Mouse (Mus musculus): ENCODE data around the gene Fkbp11. TPM values are rescaled to one million over a fixed set of nuclear protein-coding genes. Genes with fewer than 3 reads are reported as not detected.
A peak's percentile ranks its signal among the peaks of the same experiment; 100 is the strongest.

Gene Fkbp11
- polyA plus RNA-seq, 1 experiment from 2014 or later = 0.41 TPM

GRCm38 (mm10) chr15:98707766-98708372 is 20.1 kb downstream of the Fkbp11 start, which contains the start of gene Ccdc65:
Gene Ccdc65, plus strand, starts transcription at chr15:98708207.
- no peaks in the 10 kb centered on the region for H3K27me3 ChIP-seq
- in situ Hi-C loops (cut with MboI; ENCODE audit: low pct_unique_long_range_greater_than_20kb) = loop anchor here (5.0 kb wide), 1 partner anchor 79 kb away; the partner anchor contains the start of gene Wnt1
- no peak for ATAC-seq
- ChIA-PET CTCF (interaction anchor here (0.6 to 2.2 kb wide), 5 partner anchors 9 to 112 kb away, joined by 3 to 8 read pairs (median 3); no protein-coding TSS in a partner anchor), POLR2A (interaction anchor here (0.6 to 0.7 kb wide), 3 partner anchors 12 to 45 kb away, joined by 3 to 5 read pairs (median 3); no protein-coding TSS in a partner anchor)
- peak; percentile 69 for DNase-seq (ENCODE audit: low read depth, low spot score)
- peak; percentile 83 for TF ChIP-seq CTCF (IDR thresholded peaks at IDR 0.05)

GRCm38 (mm10) chr15:98704312-98704711 is 23.7 kb downstream of the Fkbp11 start:
- ATAC-seq (no peak), DNase-seq (ENCODE audit: low read depth, low spot score) (no peak)
- CTCF ChIA-PET = interaction anchor here (1.0 kb wide), 1 partner anchor 14 kb away, joined by 3 read pairs; no protein-coding TSS in a partner anchor
- H3K27me3 ChIP-seq = no peaks in the 10 kb centered on the region
- POLR2A ChIA-PET = interaction anchor here (0.7 kb wide), 1 partner anchor 41 kb away, joined by 3 read pairs; the partner anchor contains the start of gene Ddx23
- in situ Hi-C loops (cut with MboI; ENCODE audit: low pct_unique_long_range_greater_than_20kb) = loop anchor here (5.0 kb wide), 1 partner anchor 37 kb away; no protein-coding TSS in a partner anchor
- no peak for TF ChIP-seq CTCF (IDR thresholded peaks at IDR 0.05)

GRCm38 (mm10) chr15:98699190-98700105 is 28.6 kb downstream of the Fkbp11 start:
- POLR2A ChIA-PET = no interaction called here
- H3K27me3 ChIP-seq = no peaks in the 10 kb centered on the region
- DNase-seq (ENCODE audit: low read depth, low spot score) (no peak), ATAC-seq (peak; percentile 65)
- peak; percentile 99 for TF ChIP-seq CTCF (IDR thresholded peaks at IDR 0.05)
- CTCF ChIA-PET = interaction anchor here (1.1 to 3.3 kb wide), 10 partner anchors 8 to 46 kb away, joined by 3 to 16 read pairs (median 4); partner anchors contain the start of genes Ccdc65 and Ddx23
- in situ Hi-C loops (cut with MboI; ENCODE audit: low pct_unique_long_range_greater_than_20kb) = loop anchor here (5.0 kb wide), 1 partner anchor 32 kb away; no protein-coding TSS in a partner anchor

- ATAC-seq (no peak), DNase-seq (ENCODE audit: low read depth, low spot score) (no peak)
- CTCF ChIA-PET = interaction anchor here (2.6 kb wide), 1 partner anchor 32 kb away, joined by 9 read pairs; no protein-coding TSS in a partner anchor
- TF ChIP-seq CTCF (IDR thresholded peaks at IDR 0.05) = no peak
- POLR2A ChIA-PET = interaction anchor here (1.5 kb wide), 1 partner anchor 21 kb away, joined by 4 read pairs; no protein-coding TSS in a partner anchor
- in situ Hi-C loops (cut with MboI; ENCODE audit: low pct_unique_long_range_greater_than_20kb) = no loop called here
- no peaks in the 10 kb centered on the region for H3K27me3 ChIP-seq
These were observed 31.8 kb downstream of the Fkbp11 start for GRCm38 (mm10) chr15:98696216-98696615.

DNA sequence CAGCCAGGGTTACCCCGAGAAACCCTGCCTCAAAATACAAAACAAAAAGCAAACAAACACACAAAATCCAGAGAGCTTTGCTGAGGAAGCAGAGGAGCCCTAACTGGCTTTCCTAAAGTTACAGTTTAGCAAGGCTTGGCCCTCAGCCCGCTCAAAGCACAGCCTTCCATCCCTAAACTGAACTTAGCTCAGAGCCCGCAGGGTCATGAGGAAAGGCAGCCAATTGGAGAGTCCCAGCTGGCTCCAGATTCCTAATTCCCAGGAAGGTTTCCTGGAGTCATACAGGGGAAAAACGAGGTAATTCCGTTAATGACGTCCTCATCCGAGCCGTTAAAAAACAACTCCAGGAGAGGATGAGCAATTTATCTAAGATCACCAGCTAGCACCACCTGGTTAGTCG is 32.3 kb downstream of the Fkbp11 start:
- in situ Hi-C loops (cut with MboI; ENCODE audit: low pct_unique_long_range_greater_than_20kb) = no loop called here
- POLR2A ChIA-PET = interaction anchor here (0.5 to 1.5 kb wide), 2 partner anchors 12 to 20 kb away, joined by 3 to 4 read pairs; no protein-coding TSS in a partner anchor
- no peak for TF ChIP-seq CTCF (IDR thresholded peaks at IDR 0.05)
- DNase-seq (ENCODE audit: low read depth, low spot score) (no peak), ATAC-seq (no peak)
- CTCF ChIA-PET = interaction anchor here (1.0 to 2.6 kb wide), 2 partner anchors 31 to 32 kb away, joined by 4 to 9 read pairs; no protein-coding TSS in a partner anchor
- H3K27me3 ChIP-seq = no peaks in the 10 kb centered on the region

- DNase-seq (ENCODE audit: low read depth, low spot score) (peak; percentile 75), ATAC-seq (peak; percentile 82)
- in situ Hi-C loops (cut with MboI; ENCODE audit: low pct_unique_long_range_greater_than_20kb) = no loop called here
- no peak for TF ChIP-seq CTCF (IDR thresholded peaks at IDR 0.05)
- ChIA-PET POLR2A (interaction anchor here (0.7 kb wide), 1 partner anchor 786 kb away, joined by 4 read pairs; no protein-coding TSS in a partner anchor), CTCF (interaction anchor here (0.6 to 0.9 kb wide), 2 partner anchors 15 to 28 kb away, joined by 3 to 4 read pairs; no protein-coding TSS in a partner anchor)
- no peaks in the 10 kb centered on the region for H3K27me3 ChIP-seq
These were observed 35.8 kb downstream of the Fkbp11 start for GRCm38 (mm10) chr15:98692171-98692715.

GRCm38 (mm10) chr15:98691486-98692147 is 36.4 kb downstream of the Fkbp11 start:
- POLR2A ChIA-PET = interaction anchor here (0.5 kb wide), 1 partner anchor 13 kb away, joined by 5 read pairs; no protein-coding TSS in a partner anchor
- in situ Hi-C loops (cut with MboI; ENCODE audit: low pct_unique_long_range_greater_than_20kb) = no loop called here
- ATAC-seq = no peak
- no peak for DNase-seq (ENCODE audit: low read depth, low spot score)
- no peaks in the 10 kb centered on the region for H3K27me3 ChIP-seq
- TF ChIP-seq CTCF (IDR thresholded peaks at IDR 0.05) = no peak
- CTCF ChIA-PET = interaction anchor here (0.6 to 1.3 kb wide), 5 partner anchors 8 to 28 kb away, joined by 3 to 5 read pairs (median 3); no protein-coding TSS in a partner anchor

DNA sequence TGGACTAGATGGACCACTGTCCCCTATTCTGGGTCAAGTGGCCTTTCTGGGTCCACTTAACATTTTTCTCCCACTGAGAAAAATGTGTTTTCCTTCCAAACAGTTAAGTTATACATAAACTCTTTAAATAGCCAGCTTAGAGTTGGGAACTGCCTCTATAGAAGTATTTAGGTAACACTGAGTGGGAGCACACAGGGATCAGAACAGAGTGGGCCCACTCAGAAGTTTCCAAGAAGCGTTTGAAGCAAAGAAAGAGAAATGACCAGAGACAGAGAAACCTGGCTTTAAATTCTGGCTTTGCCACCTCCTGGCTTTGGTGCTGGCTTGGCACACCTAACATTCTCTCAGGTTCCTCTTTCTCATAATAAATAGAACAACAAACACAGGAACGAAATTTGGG is 38.3 kb downstream of the Fkbp11 start:
- ChIA-PET POLR2A (no interaction called here), CTCF (no interaction called here)
- in situ Hi-C loops (cut with MboI; ENCODE audit: low pct_unique_long_range_greater_than_20kb) = no loop called here
- no peaks in the 10 kb centered on the region for H3K27me3 ChIP-seq
- no peak for DNase-seq (ENCODE audit: low read depth, low spot score)
- no peak for ATAC-seq
- no peak for TF ChIP-seq CTCF (IDR thresholded peaks at IDR 0.05)

GRCm38 (mm10) chr15:98685926-98686325 is 42.1 kb downstream of the Fkbp11 start:
- no peak for DNase-seq (ENCODE audit: low read depth, low spot score)
- CTCF ChIA-PET = no interaction called here
- no peak for TF ChIP-seq CTCF (IDR thresholded peaks at IDR 0.05)
- in situ Hi-C loops (cut with MboI; ENCODE audit: low pct_unique_long_range_greater_than_20kb) = no loop called here
- H3K27me3 ChIP-seq = no peaks in the 10 kb centered on the region
- no peak for ATAC-seq
- POLR2A ChIA-PET = no interaction called here

Data from Patski (cell line).